Mouse (Mus musculus) brain, adult 2 months (tissue): ENCODE measurements at regions not wholly inside any gene's neighbourhood (a gene's known extent, or its start where the extent isn't known, plus 50 kb on each side); places are given as distances from the start of the nearest gene placed in this dataset.

ENCODE experiments used
- DNase-seq: peaks from one replicate; pipeline ENCODE4 v3.0.0; 2011; ENCODE audit warnings: low read depth, low spot score

DNA sequence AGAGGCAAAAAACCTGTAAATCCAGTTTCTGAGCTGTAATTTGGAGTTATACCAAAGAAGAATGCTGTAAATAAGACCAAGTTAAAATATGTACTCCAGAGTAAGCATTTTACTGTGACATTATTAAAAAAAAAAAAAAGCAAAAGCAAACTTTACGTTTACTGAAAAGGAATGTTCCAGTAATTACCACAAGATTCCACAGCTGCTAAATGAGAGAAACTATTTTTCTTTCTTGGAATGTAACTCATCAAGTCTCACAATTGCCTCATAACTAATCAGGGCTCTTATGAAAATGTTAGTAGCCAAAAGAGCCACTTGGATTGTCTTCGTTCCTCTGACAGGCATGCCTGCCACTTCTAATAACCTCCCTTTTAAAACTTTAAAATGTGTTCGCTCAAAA lies 210.5 kb upstream of the Cited2 start:
- no peak for DNase-seq

DNA sequence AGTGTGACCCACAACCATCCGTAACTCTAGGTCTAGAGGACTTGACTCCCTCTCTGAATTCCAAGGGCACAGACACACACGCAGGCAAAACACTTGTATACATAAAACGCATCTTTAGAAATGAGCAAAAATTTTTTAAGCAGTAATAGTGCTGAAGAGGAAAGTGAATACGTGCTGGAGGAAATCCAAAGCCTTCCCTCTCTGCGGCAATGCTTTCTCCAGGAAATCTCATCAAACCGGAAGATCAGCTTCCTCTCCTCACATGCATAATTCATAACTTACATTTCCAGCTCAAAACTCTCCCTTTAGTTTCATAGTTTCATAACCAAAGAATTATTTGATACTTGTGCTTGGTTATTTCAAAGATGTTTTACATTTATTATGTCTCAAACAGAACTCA lies 209.3 kb upstream of the Cited2 start:
- no peak for DNase-seq

DNA sequence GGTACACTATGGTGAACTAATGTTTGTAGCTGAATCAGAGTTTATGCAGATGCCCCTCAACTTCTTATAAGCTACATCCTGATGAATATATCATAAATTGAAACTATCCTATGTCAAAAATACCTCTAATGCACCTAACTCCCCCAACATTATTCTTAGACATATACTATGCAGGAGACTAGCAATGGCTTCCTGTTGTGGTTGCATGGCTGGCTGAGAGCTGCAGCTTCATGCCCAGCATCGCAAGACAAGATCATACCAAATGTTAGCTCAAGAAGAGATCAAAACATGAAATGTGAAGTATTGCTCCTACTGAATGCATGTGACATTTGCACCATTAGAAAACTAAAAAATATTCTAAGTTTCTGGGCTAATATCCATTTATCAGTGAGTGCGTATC lies 206.9 kb upstream of the Cited2 start:
- DNase-seq: no peak

DNA sequence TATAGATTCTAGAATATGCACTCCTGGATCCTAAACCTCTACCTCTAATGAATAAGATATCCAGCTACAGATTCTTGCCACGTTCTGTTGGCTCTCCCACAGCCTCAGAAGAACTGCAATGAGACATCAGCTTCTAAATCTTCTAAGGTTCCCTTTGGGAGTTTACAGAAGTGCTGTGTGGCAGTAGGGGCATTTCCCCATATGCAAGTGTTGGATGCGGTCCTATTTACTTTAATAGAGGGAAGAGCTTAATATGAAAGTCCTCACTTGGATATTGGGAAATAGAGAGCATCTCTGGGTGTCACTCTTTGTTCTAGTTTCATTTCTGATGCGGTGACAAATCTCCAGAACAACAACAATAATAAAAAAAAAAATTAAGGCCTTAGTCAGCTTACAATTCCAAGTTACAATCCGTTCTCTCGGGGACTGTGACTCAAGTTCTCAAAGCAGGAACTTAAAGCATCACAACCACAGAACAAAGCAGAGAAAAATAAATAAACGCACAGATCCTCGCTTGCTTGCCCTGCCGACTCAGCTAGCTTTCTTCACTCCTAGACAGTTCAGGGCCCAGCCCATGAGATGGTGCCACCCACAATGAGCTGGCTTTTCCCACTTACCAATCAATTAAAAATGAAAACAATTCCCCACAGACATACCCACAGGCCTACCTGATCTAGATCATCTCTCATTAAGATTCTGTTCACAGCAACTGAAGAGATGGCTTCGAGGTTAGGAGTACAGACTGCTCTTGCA lies 204.4 kb upstream of the Cited2 start:
- peak; percentile 36 for DNase-seq

DNA sequence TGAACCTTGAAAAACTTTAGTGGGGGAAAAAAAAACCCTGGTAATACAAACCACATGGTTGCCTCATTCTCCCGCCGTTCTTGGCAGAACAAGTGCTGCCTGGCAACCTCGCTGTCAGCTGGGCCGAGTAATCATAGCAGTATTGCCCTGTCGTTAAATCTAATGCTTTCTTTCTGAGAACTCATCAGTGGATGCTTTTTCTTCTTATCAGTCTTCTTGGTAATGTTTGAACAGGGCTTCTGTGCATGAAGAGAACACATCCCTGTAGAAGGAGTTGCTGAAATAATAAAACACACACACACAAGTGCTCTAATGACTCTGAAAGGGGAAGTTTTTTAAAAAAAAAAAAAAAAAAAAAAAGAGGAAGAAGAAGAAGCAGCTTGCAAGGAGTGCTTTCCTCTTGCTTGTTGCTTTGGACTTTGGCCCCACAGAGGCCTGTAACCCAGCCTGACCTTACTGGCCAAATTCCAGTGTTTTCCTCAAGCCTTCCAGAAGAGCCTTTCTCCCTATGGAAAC lies 200.9 kb upstream of the Cited2 start:
- peak; percentile 67 for DNase-seq

DNA sequence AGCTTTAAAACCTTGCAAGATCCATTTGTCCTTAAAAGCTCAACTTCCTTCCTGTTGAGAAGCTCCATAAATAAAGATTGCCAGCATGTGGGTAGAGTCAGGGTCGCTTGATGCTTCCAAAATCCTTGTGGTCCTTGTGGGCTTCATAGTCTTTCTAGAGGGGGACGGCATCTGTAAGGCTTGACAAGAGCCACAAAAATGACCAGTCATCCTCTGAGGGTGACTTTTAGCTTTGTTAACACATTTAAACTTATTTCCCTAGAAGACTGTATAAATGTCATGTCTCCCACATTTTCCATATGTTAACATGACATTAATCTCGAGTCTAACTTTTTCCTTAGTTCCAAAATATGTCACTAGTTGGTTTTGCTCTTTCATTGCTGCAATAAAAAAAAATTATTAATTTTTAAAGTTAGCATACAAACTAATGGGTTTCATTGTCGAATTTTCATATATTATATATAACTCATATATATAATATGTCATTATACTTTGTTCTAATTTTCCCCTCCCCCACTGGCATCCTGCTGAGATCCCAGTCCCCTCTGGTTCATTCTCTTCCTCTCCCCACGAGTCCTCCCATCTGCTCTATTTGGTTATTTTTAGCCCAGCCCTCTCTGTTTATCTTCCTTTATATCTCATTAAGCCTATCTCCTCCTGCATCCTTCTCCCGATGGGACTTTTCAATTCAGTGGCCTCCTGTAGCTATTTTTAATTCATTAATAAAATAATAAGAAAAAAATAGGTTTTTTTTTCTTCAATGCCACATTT lies 199.3 kb upstream of the Cited2 start:
- DNase-seq: peak; percentile 65

DNA sequence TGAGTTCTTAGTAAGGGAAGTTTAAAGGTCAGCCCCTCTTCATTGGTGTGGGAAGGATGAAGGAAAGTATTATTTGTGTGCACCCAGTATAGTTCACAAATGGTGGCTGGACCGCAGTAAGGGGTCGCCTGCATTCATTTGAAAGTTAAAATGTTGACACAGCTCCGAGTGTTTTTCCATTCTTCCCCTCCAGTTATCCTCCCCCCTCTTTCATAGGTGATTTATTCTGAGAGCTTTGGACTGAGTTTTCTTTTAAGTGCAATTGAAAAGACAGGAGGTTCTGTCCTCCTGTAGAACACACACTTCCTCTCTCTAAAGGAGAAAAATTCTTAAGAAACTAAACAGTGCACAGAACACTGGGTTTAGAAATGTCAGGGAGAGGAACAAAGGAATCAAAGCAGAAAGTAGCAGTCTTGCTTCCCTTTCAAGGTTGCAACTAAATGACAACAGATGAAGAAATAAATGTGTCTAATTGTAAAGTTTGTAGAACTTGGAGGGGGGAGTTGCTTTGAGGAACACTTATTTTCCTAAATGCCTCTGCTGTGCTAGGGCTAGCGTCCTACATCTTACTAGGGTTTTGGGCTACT lies 195.8 kb upstream of the Cited2 start:
- DNase-seq: no peak

DNA sequence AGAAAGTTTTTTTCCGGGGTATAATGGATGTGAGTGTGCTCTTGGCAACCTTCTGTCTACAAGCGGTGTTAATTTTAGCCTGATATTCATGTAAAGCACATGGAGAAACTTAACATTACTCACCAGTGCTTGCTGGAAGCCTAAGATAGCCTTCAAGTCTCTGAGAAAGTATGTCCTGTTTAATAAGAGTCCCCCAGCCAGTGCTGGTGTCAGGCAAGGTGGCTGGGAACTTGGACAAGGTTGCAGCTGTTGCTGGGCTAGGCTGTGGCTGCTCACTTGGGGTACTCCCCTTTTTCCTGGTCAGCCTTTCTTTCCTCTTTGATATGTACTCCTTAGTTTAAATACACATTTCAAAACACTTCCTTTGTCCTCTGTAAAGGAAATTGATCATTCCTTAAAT lies 194.9 kb upstream of the Cited2 start:
- DNase-seq: peak; percentile 23

DNA sequence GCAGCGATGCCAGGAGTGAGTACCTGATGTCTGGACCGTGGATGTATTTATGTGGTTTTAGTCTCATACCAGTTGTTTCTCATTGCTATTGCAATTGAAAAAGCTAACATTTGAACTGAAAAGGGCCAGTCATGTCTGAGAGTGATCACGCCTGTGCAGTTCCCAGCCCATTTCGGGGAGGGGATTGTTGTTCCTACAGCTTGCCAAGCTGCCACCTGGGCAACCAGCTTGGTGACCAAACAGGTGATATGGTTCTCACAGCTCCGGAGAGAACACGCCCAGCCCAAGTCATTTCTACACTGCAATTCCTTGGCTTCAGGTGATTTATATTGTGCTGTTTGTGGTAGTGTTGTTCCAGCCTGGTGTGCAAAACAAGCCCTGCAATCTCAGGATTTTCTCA lies 194.2 kb upstream of the Cited2 start:
- no peak for DNase-seq

DNA sequence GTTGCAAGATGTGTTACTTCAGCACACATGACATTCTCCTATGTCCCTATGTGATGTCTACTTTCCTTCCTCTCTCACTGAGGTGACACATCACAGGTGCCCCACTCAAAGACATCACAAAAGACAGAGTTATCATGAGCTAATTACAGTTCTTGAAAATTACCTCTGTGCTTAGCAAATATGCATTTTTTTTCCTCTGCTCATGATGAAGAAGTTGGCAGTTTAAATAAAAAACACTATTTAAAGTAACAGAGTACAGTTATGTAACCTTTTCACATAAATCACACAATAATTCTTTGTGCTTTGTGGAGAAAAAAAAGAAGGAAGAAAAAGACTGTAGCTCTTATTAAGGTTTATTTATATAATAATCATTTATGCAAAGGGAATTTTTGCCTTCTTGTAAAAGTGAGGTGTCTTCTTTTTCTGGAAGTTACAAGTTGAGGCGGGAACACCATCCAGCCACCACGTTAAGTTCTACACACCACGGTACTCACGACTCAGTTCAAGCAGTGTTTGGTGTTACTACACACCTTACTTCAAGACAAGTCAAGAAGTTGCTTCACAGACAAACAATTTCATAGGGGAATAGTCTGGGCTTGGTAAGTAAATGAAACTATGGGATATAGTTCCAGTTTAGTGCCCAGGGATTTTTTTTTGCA lies 193.0 kb upstream of the Cited2 start:
- DNase-seq: peak; percentile 58

DNA sequence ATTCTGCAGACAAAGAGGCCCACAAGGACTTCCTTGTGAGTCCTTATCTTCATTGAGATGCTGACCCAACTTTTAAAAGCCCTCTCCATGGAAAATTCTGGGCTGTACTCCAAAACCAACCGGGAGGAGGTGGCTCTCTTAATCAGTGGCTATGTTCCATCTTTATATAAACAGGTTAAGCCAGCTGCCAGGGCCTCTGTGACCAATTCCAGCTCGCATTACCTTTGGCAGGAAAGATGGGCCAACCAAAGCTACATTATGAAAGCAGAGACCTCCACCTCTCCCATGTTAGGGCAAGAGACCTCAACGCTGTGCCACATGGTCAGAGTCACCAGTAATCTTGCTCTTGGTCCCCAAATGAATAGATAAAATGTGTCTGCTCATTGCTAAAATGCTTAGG lies 192.0 kb upstream of the Cited2 start:
- DNase-seq: no peak

DNA sequence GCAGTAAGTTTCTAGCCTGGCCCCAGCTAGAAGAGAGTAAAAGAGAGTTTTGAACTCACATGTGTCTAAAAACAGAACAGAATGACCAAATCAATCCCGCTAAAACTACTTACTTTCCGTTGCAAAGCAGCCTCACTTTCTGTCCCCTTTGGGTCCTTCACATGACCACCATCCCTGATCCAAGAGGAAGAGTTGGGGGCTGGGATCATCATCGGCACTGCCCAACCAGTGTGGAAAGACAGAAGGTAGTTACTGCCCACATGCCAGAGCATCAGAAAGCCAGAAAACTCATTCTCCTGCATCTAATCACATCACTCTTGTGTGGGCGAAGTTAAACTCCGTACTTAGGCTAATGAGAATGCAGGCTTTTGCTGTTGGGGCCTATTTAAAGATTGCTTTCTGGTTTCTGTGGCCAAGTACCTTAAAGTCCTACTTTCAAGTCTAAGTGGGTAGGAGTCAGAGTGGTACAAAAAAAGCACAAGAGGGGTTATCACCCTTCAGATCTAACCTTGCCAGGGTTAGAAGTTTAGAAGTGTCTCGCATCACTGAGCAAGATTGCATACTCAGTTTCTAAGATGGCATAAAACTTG lies 184.0 kb upstream of the Cited2 start:
- DNase-seq: peak; percentile 53

DNA sequence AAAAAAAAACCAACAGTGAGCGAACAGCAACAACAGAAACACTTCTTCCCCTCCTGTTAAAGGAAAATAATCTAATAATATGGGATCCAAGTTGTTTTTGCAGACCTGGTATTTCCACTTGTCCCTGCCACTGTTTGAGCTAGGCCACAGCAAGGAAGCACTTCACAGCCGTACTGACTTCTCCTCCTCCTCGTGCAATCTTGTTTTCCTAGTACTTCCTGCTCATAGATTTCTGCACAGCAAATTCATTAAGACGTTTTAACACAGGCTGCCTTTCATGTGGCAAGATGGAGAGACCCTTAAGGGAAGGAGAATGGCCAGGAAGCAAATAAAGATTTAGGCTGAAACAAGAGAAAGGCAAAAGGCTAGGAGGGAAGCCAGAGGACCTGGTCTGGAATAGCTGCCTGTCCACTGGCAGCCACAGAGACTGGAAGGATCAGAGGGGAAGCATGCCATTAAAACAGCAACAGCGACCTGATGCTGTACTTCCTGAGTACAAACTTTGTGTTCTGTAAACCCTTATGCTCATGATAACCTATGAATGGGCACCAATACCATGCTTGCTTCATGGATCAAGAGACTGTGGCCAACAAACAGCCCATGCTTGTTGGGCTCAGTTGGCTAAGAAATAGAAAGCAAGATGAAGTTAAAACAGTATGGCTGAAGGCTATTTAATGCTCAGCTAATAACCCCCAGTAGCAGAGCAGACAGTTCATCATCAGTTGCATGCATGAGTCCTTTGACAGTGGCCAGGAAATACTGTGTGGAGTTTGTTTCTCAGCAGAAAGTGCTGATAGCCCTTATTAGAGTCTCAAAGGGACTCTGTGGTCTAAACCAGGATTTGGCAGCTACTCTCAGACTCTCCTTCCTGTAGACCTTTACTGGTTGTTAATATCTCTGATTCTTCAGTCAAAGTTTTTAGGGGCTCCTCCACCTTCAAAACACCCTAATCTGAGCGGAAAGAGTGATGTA lies 182.3 kb upstream of the Cited2 start:
- DNase-seq: no peak

DNA sequence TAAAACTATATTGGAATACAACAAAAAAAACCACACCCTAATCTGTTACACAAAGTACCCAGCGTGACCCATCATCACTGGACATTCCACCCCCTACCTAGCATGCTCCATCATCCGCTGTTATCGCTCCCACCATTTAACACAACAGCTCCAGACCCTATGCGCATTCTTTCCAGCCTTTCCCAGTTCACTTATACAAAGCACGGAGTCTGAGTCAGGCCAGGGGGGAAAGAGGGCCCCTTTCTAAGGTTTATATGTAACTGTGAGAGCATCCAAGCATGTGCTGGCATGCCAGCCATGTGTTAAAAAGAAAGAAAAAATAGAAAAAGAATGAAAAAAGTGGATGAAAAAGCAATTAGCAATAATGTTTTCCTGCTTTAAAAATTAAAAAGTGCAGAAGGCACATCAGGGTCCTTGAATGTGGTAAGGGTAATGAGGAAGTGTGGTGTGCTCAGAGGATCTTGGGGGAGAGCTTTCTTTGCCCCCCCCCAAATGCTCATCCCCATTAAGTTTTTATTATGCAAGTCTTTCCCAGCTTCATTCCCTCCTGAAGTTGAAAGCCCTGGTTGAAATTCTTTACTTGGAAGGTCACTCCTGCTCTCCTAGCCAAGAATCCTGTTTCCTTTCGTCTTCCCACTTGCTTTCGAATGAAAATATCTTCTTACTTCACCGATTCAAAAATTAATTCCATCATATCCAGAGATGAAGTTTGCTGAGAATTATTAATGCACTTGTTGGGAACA lies 180.7 kb upstream of the Cited2 start:
- DNase-seq: no peak

DNA sequence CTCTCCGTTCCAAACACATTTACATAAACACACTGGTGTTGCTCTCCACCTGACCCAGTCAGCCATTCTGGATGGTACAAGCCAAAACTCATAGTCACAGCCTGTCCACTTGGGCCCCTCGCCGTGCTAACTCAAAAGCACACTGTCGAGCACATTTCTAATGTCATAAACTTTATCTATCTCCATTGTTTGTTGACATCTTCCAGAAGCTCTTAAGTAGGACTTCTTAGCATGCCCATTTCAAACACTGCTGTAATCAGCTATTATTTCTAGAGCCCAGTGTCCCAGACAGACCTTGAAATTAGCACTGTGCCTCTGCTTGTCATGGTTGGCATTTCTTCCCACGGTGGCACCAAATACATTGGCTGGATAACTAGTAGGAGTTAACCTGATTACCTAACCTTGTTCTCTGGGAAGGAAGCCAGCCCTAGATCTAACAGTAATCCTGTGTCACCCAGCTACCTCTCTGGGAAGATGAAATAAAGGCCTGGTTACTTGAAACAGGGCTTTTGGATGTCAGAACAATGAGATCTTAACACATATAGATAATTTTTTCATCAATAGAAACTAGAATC lies 180.1 kb upstream of the Cited2 start:
- no peak for DNase-seq

DNA sequence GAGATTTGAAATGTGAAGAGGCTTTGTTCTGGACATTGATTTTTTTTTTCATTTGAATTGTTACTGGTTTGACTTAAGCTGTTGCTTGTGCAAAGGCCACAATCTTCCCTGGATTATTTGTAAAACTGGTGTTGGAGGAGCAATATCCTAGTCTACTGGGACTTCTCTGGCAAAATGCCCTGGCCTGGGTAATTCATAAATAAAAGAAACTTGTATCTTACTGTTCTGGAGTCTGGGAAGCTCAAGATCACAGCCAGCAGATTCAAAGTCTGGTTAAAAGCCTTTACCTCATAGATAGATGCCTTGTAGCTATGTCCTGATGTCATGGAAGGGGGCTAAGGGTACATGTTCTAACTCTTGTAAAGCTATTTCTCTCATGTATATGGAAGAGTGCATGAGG lies 177.7 kb upstream of the Cited2 start:
- DNase-seq: no peak

DNA sequence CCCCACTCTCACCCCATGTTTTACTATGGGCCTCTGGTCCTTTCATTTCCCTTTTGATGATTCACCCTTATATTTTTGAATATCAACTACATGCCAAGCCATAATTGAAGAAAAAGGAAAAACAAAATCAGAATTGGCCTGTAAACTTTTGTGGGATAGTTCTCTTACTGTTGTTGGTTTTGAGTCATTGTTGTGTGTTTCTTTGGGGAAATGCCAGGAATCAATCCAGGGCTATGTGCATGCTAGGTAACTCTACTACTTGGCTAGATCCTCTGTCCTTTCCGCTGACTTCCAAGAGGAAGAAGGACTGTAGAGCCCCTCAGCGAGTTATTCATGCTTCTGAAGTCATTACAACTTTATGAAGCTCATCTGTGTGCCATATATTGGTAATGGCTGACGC lies 175.0 kb upstream of the Cited2 start:
- DNase-seq: no peak

DNA sequence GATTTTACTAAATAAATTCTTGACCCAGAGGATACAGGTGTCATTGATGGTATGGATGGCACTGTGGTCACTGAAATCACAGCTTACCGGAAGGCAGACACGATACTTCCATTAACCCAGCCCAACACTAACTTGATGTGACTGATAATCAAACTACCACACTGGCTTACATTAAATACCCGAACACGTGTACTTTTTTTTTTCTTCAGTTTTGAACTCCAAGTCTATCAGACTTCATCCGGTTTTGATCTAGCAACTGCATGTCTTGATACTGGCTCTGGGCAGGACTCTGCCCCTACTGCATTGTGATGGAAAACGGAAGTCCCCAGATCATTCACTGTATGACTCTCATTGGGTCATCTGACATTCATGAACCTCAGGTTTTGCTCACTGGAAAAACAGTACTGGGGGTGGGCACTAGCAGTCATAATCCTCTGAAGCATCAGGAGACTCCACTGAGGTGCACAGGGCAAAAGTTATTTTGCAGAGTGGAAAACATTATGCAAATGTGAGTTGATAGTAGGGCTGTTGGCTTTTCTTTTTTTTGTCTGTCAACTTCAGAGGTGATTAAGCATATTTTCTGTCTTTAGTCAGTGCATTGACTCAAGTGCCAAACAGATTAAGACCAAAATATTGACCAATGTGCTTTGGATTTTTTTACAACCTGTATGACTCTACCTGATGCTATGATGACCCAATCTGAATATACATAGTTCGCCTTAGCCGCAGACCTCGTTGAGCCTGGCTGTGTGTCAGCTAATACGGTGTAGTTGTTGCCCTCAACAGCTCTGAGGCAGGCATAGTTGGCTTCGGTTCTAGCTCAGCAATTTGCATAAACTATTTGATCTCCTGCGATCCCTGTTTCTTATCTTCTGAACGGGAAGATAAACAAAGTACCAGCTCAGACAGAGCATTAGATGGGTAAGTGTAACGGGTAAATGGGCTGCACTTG lies 174.1 kb upstream of the Cited2 start:
- no peak for DNase-seq
